Mouse (Mus musculus): ENCODE measurements at regions not wholly inside any gene's neighbourhood (a gene's known extent, or its start where the extent isn't known, plus 50 kb on each side); places are given as distances from the start of the nearest gene placed in this dataset.

DNA sequence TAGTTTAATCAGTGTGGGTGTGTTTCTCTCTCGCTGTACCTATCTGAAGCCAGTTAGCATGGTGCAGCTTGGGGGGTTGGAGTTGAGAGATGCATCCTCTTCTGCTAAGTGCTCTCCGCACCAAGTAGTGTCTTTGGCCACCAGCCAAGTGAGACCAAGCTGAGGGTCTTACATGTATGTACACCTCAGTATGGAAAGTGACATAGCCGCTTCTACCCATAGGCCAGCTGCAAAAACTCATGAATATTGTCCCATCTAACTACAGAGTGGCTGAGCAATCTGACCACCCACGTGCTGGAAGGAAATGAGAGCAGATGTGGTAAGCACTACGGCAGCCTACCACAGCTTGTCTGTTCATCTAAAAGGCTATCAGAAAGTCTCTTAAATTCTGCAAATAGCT is 247.0 kb upstream of the G2e3 start:
- TF ChIP-seq POLR2A (IDR thresholded peaks at IDR 0.05; ENCODE audit: control insufficient read depth in 1 of 2, insufficient read depth in 1 of 2, low read depth in 1 of 2, low read length in 2 of 2, poor library complexity in 1 of 2) (no peak), EP300 (IDR thresholded peaks at IDR 0.05; ENCODE audit: low read depth in 1 of 2, low read length in 2 of 2) (no peak)

Data from MEL (cell line).